Mouse (Mus musculus) MEL (cell line): ENCODE measurements around the gene Traf2. TPM values are rescaled to one million over a fixed set of nuclear protein-coding genes. Genes with fewer than 3 reads are reported as not detected.

Source experiments
- DNase-seq: peaks from one replicate; pipeline ENCODE4 v3.0.0; 2011; ENCODE audit warnings: low read depth, low spot score
- H3K27ac ChIP-seq: 2 replicates; pipeline ENCODE4 v1.5.1; 2012; ENCODE audit warnings: low read depth, mild to moderate bottlenecking, control low read depth, low read length, moderate library complexity; ENCODE audit not compliant: control insufficient read depth
- H3K27me3 ChIP-seq, 2 experiments: fragments of 150-350 bp in 1 of 2; sonication (generic) in 1 of 2; 2 replicates each; pipeline ENCODE4 v1.6.1; 2012; ENCODE audit warnings: low read length in 2 of 2, mild to moderate bottlenecking in 2 of 2, improper control_type of control experiment in 1 of 2, moderate library complexity in 1 of 2; ENCODE audit not compliant: insufficient read depth in 2 of 2, control insufficient read depth in 1 of 2
- H3K36me3 ChIP-seq, 2 experiments: 2 replicates each; pipeline ENCODE4 v1.6.1; 2012 to 2014; ENCODE audit warnings: low read length in 2 of 2, improper control_type of control experiment in 1 of 2, inconsistent platforms in 1 of 2, mild to moderate bottlenecking in 1 of 2; ENCODE audit not compliant: insufficient read depth in 2 of 2, control insufficient read depth in 1 of 2
- H3K4me1 ChIP-seq, 2 experiments: fragments of 150-350 bp in 1 of 2; sonication (generic) in 1 of 2; 2 replicates each; pipeline ENCODE4 v1.6.1; 2012; ENCODE audit warnings: low read length in 2 of 2, improper control_type of control experiment in 1 of 2, mild to moderate bottlenecking in 1 of 2; ENCODE audit not compliant: insufficient read depth in 2 of 2, control insufficient read depth in 1 of 2
- H3K4me3 ChIP-seq, 2 experiments: fragments of 150-350 bp in 1 of 2; sonication (generic) in 1 of 2; 2 replicates each; pipeline ENCODE4 v1.5.1; 2012; ENCODE audit warnings: low read depth in 2 of 2, low read length in 2 of 2, mild to moderate bottlenecking in 2 of 2, moderate library complexity in 2 of 2, control low read depth in 1 of 2, improper control_type of control experiment in 1 of 2; ENCODE audit not compliant: control insufficient read depth in 1 of 2, insufficient read depth in 1 of 2
- H3K79me2 ChIP-seq: 2 replicates; pipeline ENCODE4 v1.6.1; 2012; ENCODE audit warnings: mild to moderate bottlenecking, low read length, moderate library complexity; ENCODE audit not compliant: control insufficient read depth, poor library complexity, insufficient read depth
- H3K9ac ChIP-seq: 2 replicates; pipeline ENCODE4 v1.6.1; 2012; ENCODE audit warnings: low read depth, mild to moderate bottlenecking, control low read depth, low read length, moderate library complexity; ENCODE audit not compliant: control insufficient read depth, poor library complexity, severe bottlenecking
- H3K9me3 ChIP-seq: fragments of 150-350 bp; sonication (generic); replicated peaks from 2 replicates; pipeline ENCODE4 v1.6.1; 2012; ENCODE audit warnings: mild to moderate bottlenecking, low read length, improper control_type of control experiment, moderate library complexity; ENCODE audit not compliant: insufficient read depth
- BHLHE40 ChIP-seq: IDR thresholded peaks from 2 replicates; pipeline ENCODE4 v1.6.1; 2012; ENCODE audit warnings: low read depth, mild to moderate bottlenecking, inconsistent platforms, low read length, improper control_type of control experiment, borderline replicate concordance
- CHD1 ChIP-seq: IDR thresholded peaks from 2 replicates; pipeline ENCODE4 v1.6.1; 2012; ENCODE audit warnings: low read depth, mild to moderate bottlenecking, inconsistent platforms, low read length, improper control_type of control experiment
- CHD2 ChIP-seq: IDR thresholded peaks from 2 replicates; pipeline ENCODE4 v1.6.1; 2011; ENCODE audit warnings: low read length, improper control_type of control experiment
- E2F4 ChIP-seq: IDR thresholded peaks from 2 replicates; pipeline ENCODE4 v1.6.1; 2011; ENCODE audit warnings: low read depth, low read length, improper control_type of control experiment, borderline replicate concordance
- EP300 ChIP-seq, 2 experiments: IDR thresholded peaks; 2 replicates each; pipeline ENCODE4 v1.6.1; 2011; ENCODE audit warnings: improper control_type of control experiment in 2 of 2, low read length in 2 of 2, low read depth in 1 of 2, mild to moderate bottlenecking in 1 of 2
- GABPA ChIP-seq: IDR thresholded peaks from 2 replicates; pipeline ENCODE4 v1.6.1; 2012; ENCODE audit warnings: low read depth, mild to moderate bottlenecking, inconsistent platforms, low read length, improper control_type of control experiment, moderate library complexity
- HCFC1 ChIP-seq: IDR thresholded peaks from 2 replicates; pipeline ENCODE4 v1.6.1; 2012; ENCODE audit warnings: low read depth, mild to moderate bottlenecking, inconsistent platforms, low read length, improper control_type of control experiment, moderate library complexity
- JUND ChIP-seq: IDR thresholded peaks from 2 replicates; pipeline ENCODE4 v1.6.1; 2011; ENCODE audit warnings: low read depth, mild to moderate bottlenecking, improper control_type of control experiment, low read length
- MAFK ChIP-seq: IDR thresholded peaks from 2 replicates; pipeline ENCODE4 v1.6.1; 2011; ENCODE audit warnings: low read depth, mild to moderate bottlenecking, low read length, improper control_type of control experiment, borderline replicate concordance
- MAX ChIP-seq: IDR thresholded peaks from 2 replicates; pipeline ENCODE4 v1.6.1; 2011; ENCODE audit warnings: low read length, improper control_type of control experiment
- MAZ ChIP-seq: IDR thresholded peaks from 2 replicates; pipeline ENCODE4 v1.6.1; 2012; ENCODE audit warnings: low read depth, mild to moderate bottlenecking, inconsistent platforms, low read length, improper control_type of control experiment
- NRF1 ChIP-seq: IDR thresholded peaks from 2 replicates; pipeline ENCODE4 v1.6.1; 2014; ENCODE audit warnings: low read depth, mild to moderate bottlenecking, inconsistent platforms, low read length, improper control_type of control experiment, moderate library complexity; ENCODE audit not compliant: poor library complexity, insufficient read depth, severe bottlenecking
- POLR2A ChIP-seq, 2 experiments: IDR thresholded peaks; 2 replicates each; pipeline ENCODE4 v1.6.1; 2011 to 2012; ENCODE audit warnings: low read length in 2 of 2, mild to moderate bottlenecking in 2 of 2, control low read depth in 1 of 2, improper control_type of control experiment in 1 of 2, low read depth in 1 of 2, moderate library complexity in 1 of 2; ENCODE audit not compliant: control insufficient read depth in 1 of 2, insufficient read depth in 1 of 2, poor library complexity in 1 of 2
- RAD21 ChIP-seq: IDR thresholded peaks from 2 replicates; pipeline ENCODE4 v1.6.1; 2011; ENCODE audit warnings: mild to moderate bottlenecking, low read depth, low read length, improper control_type of control experiment
- RCOR1 ChIP-seq: IDR thresholded peaks from 2 replicates; pipeline ENCODE4 v1.6.1; 2012; ENCODE audit warnings: low read depth, mild to moderate bottlenecking, inconsistent platforms, low read length, improper control_type of control experiment
- SIN3A ChIP-seq: IDR thresholded peaks from 2 replicates; pipeline ENCODE4 v1.6.1; 2012; ENCODE audit warnings: low read length, improper control_type of control experiment, inconsistent platforms
- SMC3 ChIP-seq: IDR thresholded peaks from 2 replicates; pipeline ENCODE4 v1.6.1; 2011; ENCODE audit warnings: low read depth, low read length, improper control_type of control experiment
- TCF12 ChIP-seq: IDR thresholded peaks from 2 replicates; pipeline ENCODE4 v1.6.1; 2014; ENCODE audit warnings: low read depth, mild to moderate bottlenecking, inconsistent platforms, low read length, improper control_type of control experiment, moderate library complexity
- UBTF ChIP-seq: IDR thresholded peaks from 2 replicates; pipeline ENCODE4 v1.6.1; 2012; ENCODE audit warnings: low read depth, mild to moderate bottlenecking, inconsistent platforms, low read length, improper control_type of control experiment, moderate library complexity, borderline replicate concordance; ENCODE audit not compliant: insufficient read depth
- ZC3H11A ChIP-seq: IDR thresholded peaks from 2 replicates; pipeline ENCODE4 v1.6.1; 2012; ENCODE audit warnings: low read depth, mild to moderate bottlenecking, inconsistent platforms, low read length, improper control_type of control experiment
- ZMIZ1 ChIP-seq: IDR thresholded peaks from 2 replicates; pipeline ENCODE4 v1.6.1; 2012; ENCODE audit warnings: low read depth, mild to moderate bottlenecking, inconsistent platforms, low read length, improper control_type of control experiment, moderate library complexity
- ZNF384 ChIP-seq: IDR thresholded peaks from 2 replicates; pipeline ENCODE4 v1.6.1; 2012; ENCODE audit warnings: low read depth, mild to moderate bottlenecking, inconsistent platforms, low read length, improper control_type of control experiment
- polyA plus RNA-seq, 2 experiments: library from polyadenylated mRNA; stranded (reverse) in 1 of 2; unstranded in 1 of 2; fragments of >175 nt in 1 of 2; fragments of >200 nt in 1 of 2; gene quantifications; 2 replicates each; pipeline versions ENCODE4 v1.2.1 to v1.2.4; 2012; ENCODE audit warnings: low replicate concordance in 2 of 2, low read depth in 1 of 2; ENCODE audit not compliant: insufficient read length in 2 of 2, insufficient read depth in 1 of 2, missing spikeins in 1 of 2
- total RNA-seq: library from RNA; depleted of rRNA; stranded (reverse); fragments of 300-350 nt; gene quantifications from 2 replicates; pipeline ENCODE4 v1.2.3, GENCODE M21; 2012

Gene Traf2
- total and polyA plus RNA-seq, 3 experiments = 19.9 to 28.3 TPM; not detected in 1

GRCm38 (mm10) chr2:25585601-25586000, 38.9 kb upstream of the Traf2 start:
- Histone ChIP-seq H3K79me2 (no peaks in the 10 kb centered on the region), H3K4me1 (peaks cover 0 to 10% of the 10 kb centered on the region in 2 experiments; a peak in 2 of 4 replicates), H3K9ac (no peak overlapping the region), H3K27ac (no peak overlapping the region), H3K9me3 (no peaks in the 10 kb centered on the region), H3K36me3 (peaks cover 3 to 7% of the 10 kb centered on the region in 2 experiments), H3K4me3 (no peak overlapping the region), H3K27me3 (no peaks in the 10 kb centered on the region)
- TF ChIP-seq JUND (no peak), MAFK (no peak), HCFC1 (no peak), BHLHE40 (no peak), RAD21 (no peak), ZNF384 (no peak), RCOR1 (no peak), GABPA (no peak), SMC3 (no peak), ZMIZ1 (no peak)
- no peak for DNase-seq

DNA sequence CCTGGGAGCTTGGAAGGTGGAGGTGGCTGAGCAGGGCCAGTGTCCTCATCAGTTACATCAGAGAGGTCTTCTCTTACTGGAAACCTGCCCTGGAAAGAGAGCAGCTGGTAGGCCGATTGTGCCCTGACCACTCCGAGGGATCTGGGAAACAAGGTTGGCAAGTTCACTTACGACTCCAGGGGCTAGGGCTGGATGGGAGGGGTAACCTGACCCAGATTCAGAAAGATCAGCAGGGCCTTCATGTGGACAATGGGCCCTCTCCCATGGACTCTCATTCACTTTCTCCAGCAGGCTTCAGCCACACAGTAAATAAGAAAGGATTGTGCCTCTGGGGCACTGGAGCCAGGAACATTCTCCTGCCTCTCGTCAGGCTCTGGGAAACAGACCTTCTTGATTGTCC, 38.1 kb upstream of the Traf2 start:
- TF ChIP-seq ZMIZ1 = no peak
- TF ChIP-seq MAZ = no peak
- no peak for TF ChIP-seq CHD2
- TF ChIP-seq POLR2A (IDR thresholded peaks at IDR 0.05; ENCODE audit: control insufficient read depth in 1 of 2, insufficient read depth in 1 of 2, low read depth in 1 of 2, low read length in 2 of 2, poor library complexity in 1 of 2) = no peak
- TF ChIP-seq EP300 (IDR thresholded peaks at IDR 0.05; ENCODE audit: low read depth in 1 of 2, low read length in 2 of 2) = no peak
- TF ChIP-seq ZNF384 = no peak
- TF ChIP-seq SIN3A = no peak
- no peak for TF ChIP-seq TCF12
- TF ChIP-seq ZC3H11A = no peak
- TF ChIP-seq HCFC1 = no peak
- TF ChIP-seq RCOR1 = no peak
- no peak for TF ChIP-seq JUND
- no peak for TF ChIP-seq CHD1
- TF ChIP-seq GABPA = no peak
- no peak for TF ChIP-seq E2F4
- no peak for TF ChIP-seq MAX
- no peak for TF ChIP-seq UBTF
- no peak for TF ChIP-seq NRF1
- no peak overlapping the region for H3K4me3 ChIP-seq
- no peak overlapping the region for H3K27ac ChIP-seq
- no peak for DNase-seq
- H3K36me3 ChIP-seq = peaks cover 3 to 7% of the 10 kb centered on the region in 2 experiments
- H3K9ac ChIP-seq = no peak overlapping the region
- peaks cover 0 to 10% of the 10 kb centered on the region in 2 experiments; a peak in 2 of 4 replicates for H3K4me1 ChIP-seq
- H3K79me2 ChIP-seq = no peaks in the 10 kb centered on the region
- no peaks in the 10 kb centered on the region for H3K27me3 ChIP-seq
- H3K9me3 ChIP-seq = no peaks in the 10 kb centered on the region
